Mouse (Mus musculus): Measurements from ENCODE around the gene Meis1. TPM values are rescaled to one million over a fixed set of nuclear protein-coding genes. Genes with fewer than 3 reads are reported as not detected.

Meis1 gene
- polyA plus RNA-seq, 1 experiment = 5.0 TPM

- Histone ChIP-seq H3K27me3 (ENCODE audit: control insufficient read depth, insufficient read depth, low read length) (no peaks in the 10 kb centered on the region), H3K4me1 (ENCODE audit: control insufficient read depth, insufficient read depth, insufficient read length) (0 out of 2 replicates have a peak, but pooled peaks cover 2% of the 10 kb centered on the region), H3K36me3 (ENCODE audit: control insufficient read depth, insufficient read depth, low read length) (no peaks in the 10 kb centered on the region), H3K27ac (ENCODE audit: insufficient read depth, low read length) (no peak overlapping the region), H3K4me3 (ENCODE audit: extremely low read depth, insufficient read depth, insufficient read length) (no peak overlapping the region)
- 90% methylated on average over 3 of the region's 3 CpGs for WGBS
- DNase-seq (ENCODE audit: low read depth in 1 of 2, low spot score in 2 of 2) = no peak
- TF ChIP-seq CTCF (IDR thresholded peaks at IDR 0.05; ENCODE audit: extremely low read depth, insufficient read depth, insufficient read length, insufficient replicate concordance) (no peak), POLR2A (IDR thresholded peaks at IDR 0.05; ENCODE audit: low read depth, low read length) (no peak)
These were observed 98.1 kb downstream of the Meis1 start for GRCm38 (mm10) chr11:18920651-18921050.

- TF ChIP-seq CTCF (IDR thresholded peaks at IDR 0.05; ENCODE audit: extremely low read depth, insufficient read depth, insufficient read length, insufficient replicate concordance) (no peak), POLR2A (IDR thresholded peaks at IDR 0.05; ENCODE audit: low read depth, low read length) (no peak)
- no peaks in the 10 kb centered on the region for H3K36me3 ChIP-seq (ENCODE audit: control insufficient read depth, insufficient read depth, low read length)
These were observed 99.5 kb downstream of the Meis1 start for GRCm38 (mm10) chr11:18919162-18919762.

GRCm38 (mm10) chr11:18917887-18918286, 100.9 kb downstream of the Meis1 start:
- 90% methylated on average over 5 of the region's 5 CpGs for WGBS
- Histone ChIP-seq H3K4me3 (ENCODE audit: extremely low read depth, insufficient read depth, insufficient read length) (no peak overlapping the region), H3K27ac (ENCODE audit: insufficient read depth, low read length) (no peak overlapping the region), H3K36me3 (ENCODE audit: control insufficient read depth, insufficient read depth, low read length) (no peaks in the 10 kb centered on the region), H3K27me3 (ENCODE audit: control insufficient read depth, insufficient read depth, low read length) (no peaks in the 10 kb centered on the region), H3K4me1 (ENCODE audit: control insufficient read depth, insufficient read depth, insufficient read length) (no peaks in the 10 kb centered on the region)
- no peak for DNase-seq (ENCODE audit: low read depth in 1 of 2, low spot score in 2 of 2)
- no peak for TF ChIP-seq CTCF (IDR thresholded peaks at IDR 0.05; ENCODE audit: extremely low read depth, insufficient read depth, insufficient read length, insufficient replicate concordance)

More at GRCm38 (mm10) chr11:18919162-18919762, 99.5 kb downstream of the Meis1 start:
- 82% methylated on average over 3 of the region's 3 CpGs for WGBS
- Histone ChIP-seq H3K4me3 (ENCODE audit: extremely low read depth, insufficient read depth, insufficient read length) (no peak overlapping the region), H3K4me1 (ENCODE audit: control insufficient read depth, insufficient read depth, insufficient read length) (no peaks in the 10 kb centered on the region), H3K27ac (ENCODE audit: insufficient read depth, low read length) (no peak overlapping the region), H3K27me3 (ENCODE audit: control insufficient read depth, insufficient read depth, low read length) (no peaks in the 10 kb centered on the region)
- no peak for DNase-seq (ENCODE audit: low read depth in 1 of 2, low spot score in 2 of 2)

DNA sequence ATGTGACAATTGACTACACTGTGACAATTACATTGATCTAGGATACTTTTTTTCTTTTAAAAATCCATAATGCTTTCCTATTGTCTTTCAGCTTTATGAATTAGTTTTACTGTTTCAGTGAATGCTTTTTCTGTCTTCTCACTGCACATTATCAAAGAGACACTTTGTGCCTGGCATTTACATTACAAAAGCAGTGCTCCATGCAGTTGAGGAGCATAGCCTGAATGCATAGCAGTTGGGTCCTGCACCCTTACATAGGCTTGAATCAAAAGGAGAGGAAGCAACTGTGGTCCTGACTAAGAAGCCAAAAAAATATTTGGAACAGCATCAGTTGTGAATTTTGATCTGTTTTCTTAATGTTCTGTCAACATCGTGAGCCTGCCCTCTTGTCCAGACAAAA, 105.5 kb downstream of the Meis1 start:
- Histone ChIP-seq H3K27ac (ENCODE audit: insufficient read depth, low read length) (no peak overlapping the region), H3K4me1 (ENCODE audit: control insufficient read depth, insufficient read depth, insufficient read length) (no peaks in the 10 kb centered on the region), H3K36me3 (ENCODE audit: control insufficient read depth, insufficient read depth, low read length) (no peaks in the 10 kb centered on the region), H3K4me3 (ENCODE audit: extremely low read depth, insufficient read depth, insufficient read length) (no peak overlapping the region), H3K27me3 (ENCODE audit: control insufficient read depth, insufficient read depth, low read length) (no peaks in the 10 kb centered on the region)
- TF ChIP-seq CTCF (IDR thresholded peaks at IDR 0.05; ENCODE audit: extremely low read depth, insufficient read depth, insufficient read length, insufficient replicate concordance) = no peak
- no peak for TF ChIP-seq POLR2A (IDR thresholded peaks at IDR 0.05; ENCODE audit: low read depth, low read length)
- 92% methylated on average over 1 of the region's 1 CpGs for WGBS
- no peak for DNase-seq (ENCODE audit: low read depth in 1 of 2, low spot score in 2 of 2)

GRCm38 (mm10) chr11:18912311-18913019, 106.3 kb downstream of the Meis1 start:
- no peak overlapping the region for H3K27ac ChIP-seq (ENCODE audit: insufficient read depth, low read length)
- H3K27me3 ChIP-seq (ENCODE audit: control insufficient read depth, insufficient read depth, low read length) = no peaks in the 10 kb centered on the region
- no peak for DNase-seq (ENCODE audit: low read depth in 1 of 2, low spot score in 2 of 2)
- WGBS = 87% methylated on average over 6 of the region's 6 CpGs
- TF ChIP-seq POLR2A (IDR thresholded peaks at IDR 0.05; ENCODE audit: low read depth, low read length) = no peak
- TF ChIP-seq CTCF (IDR thresholded peaks at IDR 0.05; ENCODE audit: extremely low read depth, insufficient read depth, insufficient read length, insufficient replicate concordance) = no peak
- no peaks in the 10 kb centered on the region for H3K36me3 ChIP-seq (ENCODE audit: control insufficient read depth, insufficient read depth, low read length)
- H3K4me3 ChIP-seq (ENCODE audit: extremely low read depth, insufficient read depth, insufficient read length) = no peak overlapping the region
- H3K4me1 ChIP-seq (ENCODE audit: control insufficient read depth, insufficient read depth, insufficient read length) = no peaks in the 10 kb centered on the region

GRCm38 (mm10) chr11:18906866-18907265, 111.9 kb downstream of the Meis1 start:
- H3K27ac ChIP-seq (ENCODE audit: insufficient read depth, low read length) = no peak overlapping the region
- no peaks in the 10 kb centered on the region for H3K36me3 ChIP-seq (ENCODE audit: control insufficient read depth, insufficient read depth, low read length)
- H3K4me1 ChIP-seq (ENCODE audit: control insufficient read depth, insufficient read depth, insufficient read length) = no peaks in the 10 kb centered on the region
- TF ChIP-seq POLR2A (IDR thresholded peaks at IDR 0.05; ENCODE audit: low read depth, low read length) = no peak
- TF ChIP-seq CTCF (IDR thresholded peaks at IDR 0.05; ENCODE audit: extremely low read depth, insufficient read depth, insufficient read length, insufficient replicate concordance) = no peak
- H3K4me3 ChIP-seq (ENCODE audit: extremely low read depth, insufficient read depth, insufficient read length) = no peak overlapping the region
- DNase-seq (ENCODE audit: low read depth in 1 of 2, low spot score in 2 of 2) = no peak
- 27% methylated on average over 3 of the region's 3 CpGs for WGBS
- H3K27me3 ChIP-seq (ENCODE audit: control insufficient read depth, insufficient read depth, low read length) = no peaks in the 10 kb centered on the region

DNA sequence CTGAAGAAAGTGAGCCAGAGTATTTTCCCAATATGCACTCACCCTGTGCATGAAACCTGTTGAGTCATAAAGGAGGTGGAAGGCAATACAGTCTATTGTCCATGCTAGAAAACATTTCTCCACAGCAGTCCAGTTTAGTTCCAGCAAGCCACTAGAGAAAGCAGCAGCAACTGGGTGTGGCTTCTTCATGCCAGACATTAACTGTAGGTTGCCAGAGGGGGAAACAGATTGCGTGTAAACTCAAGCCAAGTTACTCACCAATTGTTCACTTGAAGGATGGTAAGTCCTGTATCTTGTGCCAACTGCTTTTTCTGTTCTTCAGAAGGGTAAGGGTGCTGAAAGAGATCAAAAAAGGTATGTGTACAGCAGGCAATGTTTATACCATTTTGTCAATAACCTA, 113.4 kb downstream of the Meis1 start:
- DNase-seq (ENCODE audit: low read depth in 1 of 2, low spot score in 2 of 2) = no peak
- Histone ChIP-seq H3K36me3 (ENCODE audit: control insufficient read depth, insufficient read depth, low read length) (no peaks in the 10 kb centered on the region), H3K27ac (ENCODE audit: insufficient read depth, low read length) (no peak overlapping the region), H3K4me3 (ENCODE audit: extremely low read depth, insufficient read depth, insufficient read length) (no peak overlapping the region), H3K4me1 (ENCODE audit: control insufficient read depth, insufficient read depth, insufficient read length) (no peaks in the 10 kb centered on the region), H3K27me3 (ENCODE audit: control insufficient read depth, insufficient read depth, low read length) (no peaks in the 10 kb centered on the region)
- TF ChIP-seq CTCF (IDR thresholded peaks at IDR 0.05; ENCODE audit: extremely low read depth, insufficient read depth, insufficient read length, insufficient replicate concordance) = no peak
- no peak for TF ChIP-seq POLR2A (IDR thresholded peaks at IDR 0.05; ENCODE audit: low read depth, low read length)
- 76% methylated on average over 1 of the region's 1 CpGs for WGBS
